Mouse (Mus musculus) heart, embryonic 11.5 days (tissue): ENCODE data around the gene Calcb. TPM values are rescaled to one million over a fixed set of nuclear protein-coding genes. Genes with fewer than 3 reads are reported as not detected.

ENCODE experiments used
- ATAC-seq: fragments of 200-750 bp; cut with Nextera tagmentation; replicated peaks from 2 replicates; pipeline ENCODE4 v1.8.0; 2017; ENCODE audit warnings: moderate library complexity; ENCODE audit not compliant: insufficient number of reproducible peaks, low FRiP score, low TSS enrichment
- H3K27ac ChIP-seq: fragments of 300-500 bp; sonication (generic); 2 replicates; pipeline ENCODE4 v1.5.1; 2014; ENCODE audit warnings: mild to moderate bottlenecking, low read depth, low read length
- H3K27me3 ChIP-seq: fragments of 300-500 bp; sonication (generic); 2 replicates; pipeline ENCODE4 v1.6.1; 2014; ENCODE audit warnings: mild to moderate bottlenecking, low read length, mixed read lengths; ENCODE audit not compliant: control insufficient read depth, insufficient read depth
- H3K36me3 ChIP-seq: fragments of 300-500 bp; sonication (generic); 2 replicates; pipeline ENCODE4 v1.6.1; 2014; ENCODE audit warnings: mild to moderate bottlenecking, low read length, moderate library complexity, mixed read lengths; ENCODE audit not compliant: control insufficient read depth, insufficient read depth
- H3K4me1 ChIP-seq: fragments of 300-500 bp; sonication (generic); 2 replicates; pipeline ENCODE4 v1.6.1; 2014; ENCODE audit warnings: low read length; ENCODE audit not compliant: control insufficient read depth, insufficient read depth
- H3K4me2 ChIP-seq: fragments of 300-500 bp; sonication (generic); 2 replicates; pipeline ENCODE4 v1.6.1; 2014; ENCODE audit warnings: mild to moderate bottlenecking, moderate library complexity
- H3K4me3 ChIP-seq: fragments of 300-500 bp; sonication (generic); 2 replicates; pipeline ENCODE4 v1.5.1; 2014; ENCODE audit warnings: low read depth, low read length
- H3K9ac ChIP-seq: fragments of 300-500 bp; sonication (generic); 2 replicates; pipeline ENCODE4 v1.6.1; 2014; ENCODE audit warnings: mild to moderate bottlenecking, low read depth, low read length, moderate library complexity
- H3K9me3 ChIP-seq: fragments of 300-500 bp; sonication (generic); replicated peaks from 2 replicates; pipeline ENCODE4 v1.6.1; 2016; ENCODE audit warnings: low read length; ENCODE audit not compliant: control insufficient read depth
- WGBS: fragments of 180-500 bp; shearing (Covaris S2); extraction: QIAGEN DNeasy Blood & Tissue Kit; methylation state at CpG from one replicate; pipeline ENCODE4 v1.1.7; 2014; ENCODE audit not compliant: insufficient replicate concordance; 5-methylcytosine and 5-hydroxymethylcytosine counted together
- polyA plus RNA-seq: library from polyadenylated mRNA; unstranded; fragments of >200 nt; fragmentation: Nextera tagmentation; extraction: Ambion mirVana; gene quantifications from 2 replicates; pipeline ENCODE4 v1.2.1, GENCODE M21; 2014

Gene Calcb
- polyA plus RNA-seq, 1 experiment from 2014 or later: 0.17 TPM

DNA sequence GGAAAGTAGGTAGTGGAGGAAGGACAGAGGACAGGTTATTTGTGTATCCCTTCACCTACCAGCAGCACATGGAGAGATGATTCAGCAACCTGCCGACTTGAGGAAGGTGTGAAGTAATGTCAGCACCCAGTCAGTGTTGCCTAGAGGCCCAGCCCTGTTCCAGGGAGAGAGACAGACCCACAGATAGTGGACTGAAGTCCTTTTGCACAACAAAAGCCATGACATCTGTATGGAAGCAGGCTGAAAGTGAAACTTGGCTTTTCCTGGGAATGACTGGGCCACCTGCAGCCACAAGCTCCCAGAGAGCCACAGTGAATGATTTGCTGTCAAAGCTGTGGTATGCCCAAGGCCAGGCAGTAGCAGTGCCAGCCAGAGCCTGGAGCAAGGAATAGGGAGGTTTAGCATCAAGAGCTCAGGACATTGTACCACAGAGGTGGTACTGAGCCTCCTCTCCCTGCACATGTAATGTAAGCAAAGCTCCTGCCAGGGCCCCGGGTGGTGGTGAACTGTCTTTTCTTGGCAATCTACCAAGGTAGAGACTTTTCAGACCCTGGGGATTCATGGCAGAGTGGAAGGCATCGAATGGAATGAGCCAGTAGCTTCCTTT lies 26.3 kb downstream of the Calcb start:
- Histone ChIP-seq H3K4me2 (peak overlapping the region; percentile 88; the same call in 1 of the 2 replicates), H3K4me1 (0 out of 2 replicates have a peak, but pooled peaks cover 2% of the 10 kb centered on the region), H3K36me3 (no peaks in the 10 kb centered on the region), H3K9me3 (no peaks in the 10 kb centered on the region), H3K9ac (no peak overlapping the region), H3K27ac (no peak overlapping the region), H3K27me3 (peaks cover 10% of the 10 kb centered on the region), H3K4me3 (no peak overlapping the region)
- WGBS: 47% methylated on average over 3 of the region's 3 CpGs
- no peak for ATAC-seq

DNA sequence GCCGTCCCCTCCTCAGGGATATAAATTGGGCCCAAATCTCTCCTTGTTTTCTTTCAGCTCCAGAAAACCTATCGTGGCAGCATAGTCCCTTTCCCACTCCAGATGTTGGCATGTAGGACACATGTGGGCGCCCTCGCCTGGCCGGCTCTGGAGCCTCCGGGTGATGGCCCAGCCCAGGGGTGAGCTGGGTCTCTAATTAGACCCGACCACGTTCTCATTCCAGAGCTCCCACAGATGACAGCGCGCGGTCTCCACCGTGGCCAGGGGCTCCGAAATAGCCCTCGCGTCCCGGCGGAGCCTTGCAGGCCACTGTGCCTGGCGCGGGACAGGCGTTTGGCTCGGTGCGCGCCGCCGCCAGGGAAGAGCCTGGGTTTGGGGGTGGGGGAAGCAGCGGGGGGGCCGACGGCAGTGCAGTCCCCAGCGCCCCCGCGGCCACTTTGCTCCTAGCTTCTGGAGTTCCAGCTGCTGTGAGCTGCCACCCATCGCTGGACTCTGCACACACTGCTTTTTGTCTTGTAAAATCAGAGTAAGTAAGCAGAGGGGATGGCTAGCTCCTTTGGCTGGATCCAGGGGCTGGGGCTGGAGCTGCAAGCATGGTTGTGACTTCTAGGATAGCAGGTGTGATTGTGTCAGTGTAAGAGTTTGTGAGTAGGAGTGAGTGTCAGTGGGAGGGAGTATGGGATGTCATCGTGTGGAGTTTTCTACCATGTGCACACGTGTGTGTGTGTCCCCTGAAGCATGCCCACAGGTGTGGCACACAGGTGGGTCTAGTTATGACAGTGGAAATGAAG lies 27.2 kb downstream of the Calcb start:
- peak overlapping the region; percentile 47 for H3K4me3 ChIP-seq
- H3K36me3 ChIP-seq: no peaks in the 10 kb centered on the region
- H3K27ac ChIP-seq: no peak overlapping the region
- no peaks in the 10 kb centered on the region for H3K9me3 ChIP-seq
- H3K27me3 ChIP-seq: peaks cover 10% of the 10 kb centered on the region
- 0 out of 2 replicates have a peak, but pooled peaks cover 2% of the 10 kb centered on the region for H3K4me1 ChIP-seq
- 4% methylated on average over 31 of the region's 34 CpGs for WGBS
- 0 out of 2 replicates have a peak, but pooled peaks have one; percentile 22 for ATAC-seq
- 0 out of 2 replicates have a peak overlapping the region, but pooled peaks have one; percentile 40 for H3K9ac ChIP-seq
- peak overlapping the region; percentile 88 for H3K4me2 ChIP-seq

DNA sequence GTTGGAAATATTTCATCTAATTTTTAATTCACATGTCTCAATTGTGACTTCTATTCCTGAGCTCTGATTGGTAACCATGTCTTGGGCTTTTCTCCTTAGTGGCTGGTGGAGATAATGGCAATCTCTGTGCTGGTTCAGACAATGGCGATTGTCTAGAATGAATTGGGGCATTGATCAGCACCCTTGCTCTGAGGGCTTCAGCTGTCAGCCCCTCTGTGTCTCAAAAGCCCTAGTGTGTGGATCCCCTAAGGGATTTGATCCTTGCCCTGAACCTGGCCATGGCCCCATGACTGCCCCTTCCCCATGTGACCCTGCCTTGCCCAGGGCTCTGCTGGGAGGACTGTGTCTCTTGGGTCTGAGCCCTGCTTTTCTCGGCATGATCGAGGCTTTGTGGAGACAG lies 29.2 kb downstream of the Calcb start:
- no peak for ATAC-seq
- Histone ChIP-seq H3K4me3 (no peak overlapping the region), H3K27ac (no peak overlapping the region), H3K4me2 (no peak overlapping the region), H3K27me3 (peaks cover 10% of the 10 kb centered on the region), H3K9me3 (no peaks in the 10 kb centered on the region), H3K9ac (no peak overlapping the region), H3K4me1 (0 out of 2 replicates have a peak, but pooled peaks cover 2% of the 10 kb centered on the region), H3K36me3 (no peaks in the 10 kb centered on the region)
- WGBS: 56% methylated on average over 3 of the region's 3 CpGs

DNA sequence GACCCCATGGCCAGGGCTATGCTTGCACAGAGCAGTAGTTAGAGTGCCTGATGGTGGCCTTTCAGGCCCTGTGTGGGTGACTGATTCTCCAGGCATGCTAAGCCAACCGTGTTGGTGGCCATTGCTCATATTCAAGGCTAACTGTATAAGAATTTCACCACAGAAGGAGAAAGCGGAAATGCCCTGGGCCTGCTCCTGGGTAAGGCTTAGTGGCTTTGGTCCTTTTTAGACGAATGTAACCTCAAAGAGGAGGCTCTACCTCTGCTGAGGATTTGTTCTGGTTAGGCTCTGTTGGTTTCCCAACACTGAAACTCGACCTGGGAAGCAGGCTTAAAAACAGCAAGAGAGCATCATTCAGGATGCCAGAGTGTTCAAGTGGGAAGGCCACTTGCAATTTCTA lies 29.8 kb downstream of the Calcb start:
- H3K9me3 ChIP-seq: no peaks in the 10 kb centered on the region
- H3K27me3 ChIP-seq: peaks cover 10% of the 10 kb centered on the region
- H3K4me2 ChIP-seq: no peak overlapping the region
- WGBS: 54% methylated on average over 4 of the region's 4 CpGs
- no peak for ATAC-seq
- H3K27ac ChIP-seq: no peak overlapping the region
- 0 out of 2 replicates have a peak, but pooled peaks cover 2% of the 10 kb centered on the region for H3K4me1 ChIP-seq
- H3K36me3 ChIP-seq: no peaks in the 10 kb centered on the region
- H3K4me3 ChIP-seq: no peak overlapping the region
- no peak overlapping the region for H3K9ac ChIP-seq

DNA sequence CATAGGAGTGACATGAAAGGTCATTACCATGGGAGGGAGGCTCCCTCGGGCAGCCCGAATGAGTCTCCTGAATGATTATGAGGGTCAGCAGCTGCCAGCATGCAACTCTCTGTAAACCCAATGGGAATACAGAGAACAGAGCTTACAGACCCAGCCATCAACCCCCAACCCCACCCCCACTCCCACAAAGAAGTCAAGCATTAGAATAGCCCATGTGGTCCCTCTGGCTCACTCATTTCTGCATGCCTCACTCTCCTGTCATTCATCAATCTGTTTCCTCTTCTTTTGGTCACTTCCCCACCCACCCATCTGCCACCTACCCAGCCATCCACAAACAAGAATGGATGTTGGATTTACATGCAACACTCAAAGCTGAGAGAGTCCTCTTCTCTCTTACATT lies 35.0 kb downstream of the Calcb start:
- no peaks in the 10 kb centered on the region for H3K4me1 ChIP-seq
- no peaks in the 10 kb centered on the region for H3K9me3 ChIP-seq
- no peak overlapping the region for H3K4me3 ChIP-seq
- H3K9ac ChIP-seq: no peak overlapping the region
- WGBS: 83% methylated on average over 2 of the region's 2 CpGs
- H3K36me3 ChIP-seq: no peaks in the 10 kb centered on the region
- ATAC-seq: no peak
- no peak overlapping the region for H3K4me2 ChIP-seq
- no peak overlapping the region for H3K27ac ChIP-seq
- no peaks in the 10 kb centered on the region for H3K27me3 ChIP-seq

GRCm38 (mm10) chr7:114754196-114754595 lies 35.8 kb downstream of the Calcb start:
- no peak for ATAC-seq
- no peak overlapping the region for H3K27ac ChIP-seq
- no peak overlapping the region for H3K4me2 ChIP-seq
- no peaks in the 10 kb centered on the region for H3K36me3 ChIP-seq
- no peak overlapping the region for H3K9ac ChIP-seq
- H3K4me3 ChIP-seq: no peak overlapping the region
- no peaks in the 10 kb centered on the region for H3K27me3 ChIP-seq
- WGBS: 38% methylated on average over 1 of the region's 1 CpGs
- H3K4me1 ChIP-seq: no peaks in the 10 kb centered on the region
- no peaks in the 10 kb centered on the region for H3K9me3 ChIP-seq

- Histone ChIP-seq H3K4me1 (no peaks in the 10 kb centered on the region), H3K9ac (no peak overlapping the region), H3K27ac (no peak overlapping the region), H3K27me3 (no peaks in the 10 kb centered on the region), H3K36me3 (no peaks in the 10 kb centered on the region), H3K4me2 (no peak overlapping the region), H3K9me3 (no peaks in the 10 kb centered on the region), H3K4me3 (no peak overlapping the region)
- no peak for ATAC-seq
- WGBS: 69% methylated on average over 8 of the region's 8 CpGs
Measured at GRCm38 (mm10) chr7:114754626-114755025, 36.2 kb downstream of the Calcb start.

- H3K27ac ChIP-seq: no peak overlapping the region
- H3K4me2 ChIP-seq: no peak overlapping the region
- WGBS: 59% methylated on average over 2 of the region's 2 CpGs
Measured at GRCm38 (mm10) chr7:114762660-114763059, 44.2 kb downstream of the Calcb start.

More at GRCm38 (mm10) chr7:114762660-114763059, 44.2 kb downstream of the Calcb start:
- Histone ChIP-seq H3K9me3 (no peaks in the 10 kb centered on the region), H3K9ac (no peak overlapping the region), H3K36me3 (no peaks in the 10 kb centered on the region), H3K4me1 (no peaks in the 10 kb centered on the region), H3K4me3 (no peak overlapping the region), H3K27me3 (no peaks in the 10 kb centered on the region)
- no peak for ATAC-seq
